Mouse (Mus musculus): ENCODE data around the gene Snn.
"Not testable (repeated sequence)": the region's sequence is repeated elsewhere in the genome, so short reads cannot be mapped to it uniquely, and the experiment has no call there.

Snn gene

DNA sequence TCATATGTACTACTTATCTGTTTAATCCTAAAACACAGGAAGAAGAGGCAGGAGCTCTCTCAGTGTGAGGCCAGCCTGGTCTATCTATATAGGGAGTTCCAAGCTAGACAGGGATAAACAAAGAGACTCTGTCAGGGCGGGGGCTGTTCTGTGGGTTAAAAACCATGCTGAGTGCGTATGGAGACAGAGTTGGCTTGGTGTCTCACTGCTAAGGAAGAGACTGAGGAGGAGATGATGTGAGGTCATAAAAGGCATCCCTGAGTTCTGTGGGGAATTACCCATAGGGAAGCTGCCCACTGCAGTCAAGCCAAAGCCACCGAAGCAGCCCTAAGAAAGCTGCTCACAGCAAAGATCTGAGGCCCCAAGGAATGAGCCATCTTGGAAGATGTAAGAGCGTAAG, at the start of gene Snn:
TSS of gene Snn (plus strand) at position 301 of the 400 bp plus-strand sequence.
- no peak for DNase-seq

GRCm38 (mm10) chr16:11011206-11011605, 49.5 kb upstream of the Snn start:
- DNase-seq, result no peak

- DNase-seq, result no peak
Measured at GRCm38 (mm10) chr16:11011939-11012338, 48.8 kb upstream of the Snn start.

DNA sequence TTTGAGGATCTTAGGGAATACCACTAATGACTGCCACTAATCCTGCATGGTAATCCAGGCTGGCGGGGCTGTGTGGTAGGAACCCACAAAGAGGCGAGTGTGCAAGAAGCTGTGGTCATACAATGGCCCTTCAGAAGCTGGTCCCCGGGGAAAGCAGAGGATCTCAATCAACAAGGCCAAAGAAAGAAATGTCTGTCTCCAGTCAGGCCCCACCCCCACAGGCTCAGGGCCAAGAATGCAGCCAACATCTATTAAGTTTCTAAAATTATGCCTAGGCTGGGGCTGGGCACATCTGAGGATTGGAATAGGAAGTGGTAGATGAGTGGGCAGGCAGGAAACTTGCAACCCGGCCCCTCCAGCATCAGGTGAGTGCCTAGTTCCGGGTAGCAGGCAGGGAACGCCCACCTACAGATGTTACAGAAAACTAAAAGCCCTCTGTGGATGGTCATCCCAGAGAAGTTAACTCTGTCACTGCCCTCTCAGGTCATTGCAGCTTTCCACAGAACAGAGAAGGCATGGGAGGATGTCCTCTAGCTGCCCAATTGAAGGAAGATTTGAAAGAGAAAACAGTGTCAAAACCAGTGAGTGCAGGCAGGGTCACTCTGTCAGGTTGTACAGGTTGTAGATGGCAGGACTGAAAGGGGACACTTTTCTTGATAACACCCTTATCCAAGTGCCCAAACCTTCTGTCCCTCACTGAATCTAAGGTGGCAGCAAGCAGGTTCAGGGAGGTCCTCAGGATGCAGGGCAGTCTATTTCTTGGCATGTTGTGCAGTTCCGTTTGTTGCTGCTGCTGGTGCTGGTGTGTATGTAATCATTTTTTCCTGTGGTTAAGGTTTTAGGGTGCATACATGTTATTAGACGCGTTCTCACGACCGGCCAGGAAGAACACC, 47.9 kb upstream of the Snn start:
- peak; percentile 81 for DNase-seq

- not testable (repeated sequence) for DNase-seq
Measured at GRCm38 (mm10) chr16:11013464-11014147, 47.1 kb upstream of the Snn start.

- no peak for DNase-seq
Measured at GRCm38 (mm10) chr16:11014407-11014806, 46.3 kb upstream of the Snn start.

DNA sequence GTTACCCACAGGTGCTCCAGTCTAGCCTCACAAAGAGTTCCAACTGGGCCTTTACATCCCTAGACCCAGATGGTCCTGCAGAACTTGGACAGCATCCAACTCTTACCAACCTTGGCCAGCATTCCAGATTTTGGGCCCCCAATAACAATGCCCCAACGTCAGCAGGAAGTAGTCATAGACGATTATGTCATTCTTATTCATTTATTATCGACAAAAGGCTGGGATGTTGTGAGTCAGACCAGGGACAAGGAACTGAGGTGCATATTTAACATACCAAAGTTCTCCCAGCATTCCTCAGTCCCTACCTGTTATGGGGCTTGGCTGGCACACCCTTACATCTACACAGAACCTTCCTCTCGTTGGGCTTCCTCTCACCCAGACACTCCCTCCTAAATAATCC, 44.4 kb upstream of the Snn start:
- no peak for DNase-seq

DNA sequence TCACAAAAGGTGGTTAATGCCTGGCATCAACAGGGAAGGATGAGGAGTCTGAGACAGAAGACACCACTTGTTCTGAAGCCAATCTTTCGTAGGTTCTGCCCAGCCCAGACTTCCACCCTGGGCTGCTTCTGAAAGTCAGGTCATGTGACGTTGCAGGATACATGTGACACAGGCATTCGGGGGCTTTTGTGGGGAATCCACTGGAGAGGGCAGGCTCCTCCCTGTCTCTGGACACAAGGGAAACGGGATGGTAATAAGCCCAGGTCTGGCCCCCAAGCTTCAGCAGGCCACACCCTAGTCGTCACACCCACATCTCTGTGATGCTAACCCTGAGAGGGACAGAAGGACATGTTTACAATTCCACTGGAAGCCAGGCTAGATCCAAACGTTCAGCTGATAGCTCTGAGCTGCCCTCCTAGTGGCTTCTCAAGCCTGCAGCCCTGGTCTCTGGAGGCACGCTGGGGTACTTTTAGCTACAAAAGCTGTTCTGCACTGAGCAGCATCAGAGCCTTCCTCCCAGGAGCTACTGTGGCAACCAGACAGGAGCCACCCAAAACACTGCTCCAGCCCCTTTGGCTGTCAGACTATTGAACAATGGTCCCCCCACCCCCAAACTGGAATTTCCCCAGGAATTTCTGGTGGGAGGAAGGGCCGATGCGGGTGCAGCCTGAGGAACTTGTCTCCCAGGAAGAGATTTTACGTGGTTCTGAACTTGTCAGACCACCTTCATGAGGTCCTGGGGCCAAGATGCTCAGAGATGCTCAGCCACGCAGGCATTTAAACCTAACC, 42.7 kb upstream of the Snn start:
- no peak for DNase-seq

GRCm38 (mm10) chr16:11021403-11022112, 39.2 kb upstream of the Snn start:
- DNase-seq, result no peak

GRCm38 (mm10) chr16:11022113-11022489, 38.6 kb upstream of the Snn start:
- no peak for DNase-seq

- no peak for DNase-seq
Measured at GRCm38 (mm10) chr16:11023618-11024017, 37.1 kb upstream of the Snn start.

- DNase-seq, result no peak
Measured at GRCm38 (mm10) chr16:11024841-11025240, 35.9 kb upstream of the Snn start.

DNA sequence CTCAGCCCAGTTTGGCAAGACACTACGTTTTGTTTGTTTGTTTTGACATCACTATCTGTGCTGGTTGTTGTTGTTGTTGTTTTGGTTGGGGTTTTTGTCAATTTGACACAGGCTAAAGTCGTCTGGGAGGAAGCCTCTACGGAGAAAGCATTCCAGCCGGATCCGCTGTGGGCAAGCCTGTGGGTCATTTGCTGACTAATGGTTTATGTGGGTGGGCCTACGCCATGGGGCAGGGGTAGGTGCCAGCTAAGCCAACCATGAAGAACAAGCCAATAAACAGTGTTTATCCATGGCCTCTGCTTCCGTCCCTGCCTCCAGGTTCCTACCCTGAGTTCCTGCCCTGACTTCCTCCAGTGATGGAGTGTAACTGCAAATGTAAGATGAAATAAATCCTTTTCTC, 32.5 kb upstream of the Snn start:
- no peak for DNase-seq

DNA sequence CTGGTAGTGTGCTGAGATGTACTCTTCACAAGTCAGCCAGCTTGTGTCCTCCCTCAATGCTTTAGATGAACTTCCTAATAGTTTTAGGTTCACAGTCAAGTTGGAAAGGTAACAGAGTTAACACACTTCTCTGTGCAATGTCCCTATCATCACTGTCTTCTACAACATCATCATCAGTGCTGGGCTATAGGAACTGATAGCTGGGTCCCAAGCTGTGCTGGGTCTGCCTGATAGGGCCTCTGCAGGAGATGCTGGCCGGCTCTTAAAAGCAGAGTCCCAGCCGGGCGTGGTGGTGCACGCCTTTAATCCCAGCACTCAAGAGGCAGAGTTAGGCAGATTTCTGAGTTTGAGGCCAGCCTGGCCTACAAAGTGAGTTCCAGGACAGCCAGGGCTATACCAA, 29.9 kb upstream of the Snn start:
- DNase-seq, result no peak

DNA sequence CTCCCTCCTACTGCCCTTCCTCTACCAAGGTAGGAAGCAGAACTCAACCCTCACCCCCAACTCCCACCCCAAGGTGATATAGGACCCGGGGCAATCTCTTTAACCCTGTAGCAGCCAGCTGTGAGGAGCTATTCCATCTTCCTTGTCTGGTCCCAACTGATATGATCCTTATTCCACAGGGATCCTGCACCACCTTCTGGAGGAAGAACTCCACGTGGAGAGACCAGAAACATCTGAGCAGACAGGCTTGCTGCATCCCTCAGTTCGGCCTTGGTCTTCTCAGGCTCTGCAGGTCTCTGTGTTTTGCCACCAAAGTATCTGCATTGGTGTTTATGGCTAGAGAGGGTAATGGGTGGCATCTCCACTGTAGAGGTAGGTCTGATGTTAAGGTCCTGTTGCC, 29.4 kb upstream of the Snn start:
- no peak for DNase-seq

- DNase-seq, result peak; percentile 94
Measured at GRCm38 (mm10) chr16:11034193-11034803, 26.4 kb upstream of the Snn start.

DNA sequence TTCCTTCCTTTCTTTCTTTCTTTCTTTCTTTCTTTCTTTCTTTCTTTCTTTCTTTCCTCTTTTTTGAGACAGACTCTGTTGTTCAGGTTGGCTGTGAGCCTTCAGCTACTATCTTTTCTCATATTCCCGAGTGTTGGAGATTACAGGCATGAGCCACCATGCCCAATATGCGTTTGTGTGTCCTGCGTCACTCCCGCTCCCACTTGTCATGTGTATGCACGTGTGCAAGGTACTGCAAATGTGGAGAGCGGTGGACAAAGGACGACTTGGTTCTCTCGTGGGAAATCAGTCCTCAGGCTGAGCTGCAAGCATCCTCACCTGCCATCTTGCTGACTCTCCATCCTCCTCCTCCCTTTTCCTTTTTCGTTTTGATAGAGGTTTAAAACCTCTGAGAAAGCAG, 25.5 kb upstream of the Snn start:
- DNase-seq, result no peak

DNA sequence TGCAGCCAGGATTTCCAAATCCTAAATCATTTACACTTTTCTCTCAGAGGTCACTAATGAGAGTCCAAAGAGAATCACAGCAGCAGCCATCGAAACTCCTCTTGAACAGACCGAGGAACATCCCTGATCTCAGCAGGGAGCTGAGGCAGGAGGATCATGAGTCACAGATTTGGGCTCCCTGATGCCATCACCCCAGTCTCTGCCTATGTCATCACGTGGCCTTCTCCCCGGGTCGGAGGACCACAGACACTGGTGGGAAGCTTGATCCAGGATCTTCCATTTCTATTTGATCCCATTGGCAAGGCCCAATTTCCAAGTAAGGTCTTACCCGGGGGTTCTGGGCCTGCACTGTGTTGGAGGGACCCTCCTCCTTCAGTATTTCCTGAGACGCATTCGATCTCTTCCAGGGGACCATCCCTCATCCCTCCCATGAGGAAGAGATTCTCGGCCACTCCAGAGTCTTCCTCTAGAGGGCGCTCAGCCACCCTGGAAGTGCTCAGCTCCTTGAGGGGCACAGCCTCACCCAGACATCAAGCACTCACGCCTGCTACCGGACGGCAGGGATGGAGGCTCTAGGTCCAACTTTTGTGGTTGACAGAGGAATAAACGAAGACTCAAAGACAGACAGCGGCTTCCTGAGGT, 24.8 kb upstream of the Snn start:
- DNase-seq, result peak; percentile 88

DNA sequence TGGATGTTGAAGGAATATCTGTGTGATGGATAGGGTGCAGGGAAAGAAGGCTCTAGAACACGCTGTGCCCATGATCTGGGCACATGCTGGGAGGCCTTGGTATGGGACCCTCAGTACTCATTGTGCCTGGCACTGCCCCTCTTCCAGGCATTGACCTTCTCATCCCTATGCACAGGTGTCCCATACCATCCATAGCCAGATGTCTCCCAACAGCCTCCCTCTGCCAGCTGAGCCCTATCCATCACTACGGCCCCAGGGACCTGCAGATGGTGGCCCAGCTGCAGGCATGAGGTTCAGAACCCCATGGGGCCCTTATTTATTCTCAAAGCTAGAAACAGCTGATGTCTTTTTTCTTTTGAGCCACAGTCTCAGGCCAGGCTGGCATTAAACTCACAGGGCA, 20.1 kb upstream of the Snn start:
- no peak for DNase-seq

- no peak for DNase-seq
Measured at GRCm38 (mm10) chr16:11043239-11043638, 17.5 kb upstream of the Snn start.

DNA sequence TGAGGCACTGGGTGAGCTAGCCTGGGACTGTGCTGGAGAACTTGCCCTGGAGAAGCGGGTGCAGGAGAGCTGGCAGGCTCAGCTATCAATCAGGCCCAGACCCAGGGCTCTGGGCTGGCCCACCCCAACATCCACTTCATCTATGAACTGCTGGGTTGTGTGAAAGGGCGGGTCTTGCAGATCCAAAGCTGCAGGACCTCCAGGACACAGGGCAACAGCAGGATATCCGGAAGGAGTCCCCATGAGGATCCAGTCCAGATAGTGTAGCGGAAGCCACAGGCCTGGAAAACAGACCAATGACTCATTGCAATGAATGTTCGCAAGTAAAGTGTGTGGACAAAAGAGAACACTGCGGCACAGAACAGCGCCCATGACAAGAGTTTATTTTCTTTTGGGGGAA, 14.3 kb upstream of the Snn start:
- peak; percentile 44 for DNase-seq

DNA sequence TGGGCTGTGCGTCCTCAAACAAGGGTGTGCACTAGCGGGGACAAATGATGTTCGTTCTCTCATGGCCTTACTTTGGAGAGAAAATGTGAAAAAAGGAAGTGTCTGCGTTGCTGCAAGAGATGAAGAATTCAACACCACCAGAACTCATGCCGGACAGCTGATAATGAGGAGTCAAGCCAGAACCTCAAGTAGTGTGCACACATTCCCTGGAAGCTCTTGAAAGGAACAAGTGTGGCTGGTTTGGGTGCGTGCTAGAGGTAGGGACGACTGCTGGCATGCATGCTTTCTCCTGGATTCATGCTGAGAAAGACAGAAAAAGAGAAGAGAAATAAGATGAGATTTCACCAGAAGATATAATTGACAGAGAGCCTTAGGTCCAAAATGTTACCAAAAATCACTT, 13.6 kb upstream of the Snn start:
- no peak for DNase-seq
